Mouse (Mus musculus) T-helper 17 cell (primary cell): ENCODE data around the gene Phkg1.
"Not testable (repeated sequence)": the region's sequence is repeated elsewhere in the genome, so short reads cannot be mapped to it uniquely, and the experiment has no call there.

Experiments used
- in situ Hi-C, 2 experiments: fragments of 300-600 bp; cut with MboI, MseI; formaldehyde crosslinking; loops; 1 replicate in 1 of 2; 2 replicates in 1 of 2; pipeline ENCODE4 v1.15.1; 2025; ENCODE audit warnings: high pct_unique_total_duplicates in 2 of 2

Gene Phkg1

DNA sequence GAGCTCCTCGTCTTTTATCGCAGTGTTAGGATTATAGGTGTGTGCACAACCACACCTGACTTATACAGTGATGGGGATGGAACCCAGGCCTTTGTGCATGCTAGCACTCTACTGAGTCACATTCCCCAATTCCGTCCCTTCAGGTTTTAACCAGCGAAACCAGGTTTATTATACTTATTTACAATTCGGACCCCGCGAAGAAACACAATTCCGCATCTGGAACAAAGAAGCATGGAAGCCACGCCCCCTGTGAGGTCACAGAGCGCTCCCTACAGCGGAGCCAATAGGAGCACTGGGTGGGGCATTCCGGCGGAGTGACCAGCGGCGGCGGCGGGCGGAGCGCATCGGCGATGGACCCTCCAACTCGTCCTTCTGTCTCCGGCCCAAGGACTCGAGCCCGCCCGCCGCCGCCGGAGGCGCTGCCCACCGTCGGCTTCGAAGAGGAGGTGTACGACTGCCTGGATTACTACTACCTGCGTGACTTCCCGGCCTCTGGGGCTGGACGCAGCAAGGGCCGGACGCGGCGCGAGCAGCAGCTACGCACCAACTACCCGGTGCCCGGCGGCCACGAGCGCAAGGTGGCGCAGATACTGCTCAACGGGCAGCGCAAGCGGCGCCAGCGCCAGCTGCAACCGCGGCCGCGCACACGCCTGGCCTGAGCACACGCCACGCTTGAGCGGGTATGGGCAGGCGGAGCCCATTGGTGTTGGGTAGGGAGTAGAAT lies 10.1 kb upstream of the Phkg1 start, which contains the start of gene Nupr1l:
Nupr1l (plus strand) TSS at position 299 of the 724 bp plus-strand sequence.
- in situ Hi-C loops: no loop called here

DNA sequence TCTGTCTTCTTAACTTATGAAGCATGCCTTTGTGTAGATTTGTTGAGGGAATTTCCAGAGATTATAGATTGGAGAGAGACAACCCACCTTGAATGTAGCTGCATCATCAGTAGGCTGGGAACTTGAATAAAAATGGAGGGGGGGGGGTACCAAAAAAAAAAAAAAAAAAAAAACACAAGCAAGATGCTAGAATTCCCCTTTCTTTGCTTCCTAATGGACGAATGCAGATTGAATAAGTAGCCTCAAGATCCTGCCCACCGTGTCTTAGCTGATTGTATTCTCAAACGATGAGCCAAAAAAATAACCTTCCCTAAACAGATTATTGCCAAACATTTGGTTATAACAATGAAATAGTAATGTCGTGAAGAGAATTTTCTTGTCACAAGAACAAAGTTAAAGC lies 9.4 kb upstream of the Phkg1 start:
- in situ Hi-C loops: no loop called here

GRCm38 (mm10) chr5:129895198-129896088 lies 2.9 kb downstream of the Phkg1 start, which contains the start of gene Zbed5:
Gene Zbed5 (plus strand): TSS chr5:129895723.
- in situ Hi-C loops: no loop called here

DNA sequence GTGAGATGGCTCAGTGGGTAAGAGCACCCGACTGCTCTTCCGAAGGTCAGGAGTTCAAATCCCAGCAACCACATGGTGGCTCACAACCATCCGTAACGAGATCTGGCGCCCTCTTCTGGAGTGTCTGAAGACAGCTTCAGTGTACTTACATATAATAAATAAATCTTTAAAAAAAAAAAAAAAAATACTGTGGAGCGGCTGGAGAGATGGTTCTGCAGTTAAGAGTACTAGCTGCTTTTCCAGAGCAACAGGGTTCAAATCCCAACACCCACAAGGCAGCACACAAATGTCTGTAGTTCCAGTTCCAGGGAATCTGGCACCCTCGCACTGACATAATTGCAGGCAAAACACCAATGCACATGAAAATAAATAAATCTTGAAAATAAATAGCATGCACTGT lies 8.0 kb downstream of the Phkg1 start:
- in situ Hi-C loops: not testable (repeated sequence)

DNA sequence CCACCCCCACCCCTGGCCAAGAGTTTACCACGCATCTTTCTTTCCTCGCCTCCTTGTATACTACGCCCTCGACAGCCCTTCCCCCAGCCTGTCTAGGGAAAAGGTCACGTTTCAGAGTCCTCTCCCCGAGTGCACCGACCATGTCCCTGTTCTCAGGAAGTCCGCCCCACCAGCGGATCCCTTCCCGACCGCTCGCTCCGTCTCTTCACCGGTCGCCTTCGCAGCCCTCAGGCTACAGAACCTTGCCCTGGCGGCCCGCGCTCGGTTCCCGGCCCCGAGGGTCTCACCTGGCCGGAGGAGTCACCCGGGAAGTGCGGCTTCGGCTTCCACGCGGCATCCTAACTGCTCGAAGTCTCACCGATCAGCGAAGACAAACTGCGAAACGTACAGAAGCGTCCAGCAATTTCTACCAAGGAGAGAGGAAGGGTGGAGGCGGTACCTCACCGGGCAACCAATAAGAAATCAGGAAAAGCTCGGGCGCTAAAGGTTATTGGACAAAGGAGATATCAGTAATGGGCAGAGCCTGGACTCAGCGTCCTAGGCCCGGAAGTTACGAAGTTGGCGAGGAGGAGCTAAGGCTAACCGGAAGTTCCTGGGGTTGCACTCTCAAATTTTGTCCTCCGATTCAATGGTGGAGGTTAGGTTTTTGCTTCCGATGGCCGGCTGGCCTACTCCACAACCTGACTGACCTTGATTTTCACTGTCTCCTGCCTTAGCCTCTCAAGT lies 11.3 kb downstream of the Phkg1 start, which contains the start of gene Chchd2:
Chchd2 (minus strand) TSS at position 560 of the 726 bp plus-strand sequence.
- in situ Hi-C loops: no loop called here

GRCm38 (mm10) chr5:129886271-129886670 lies 12.1 kb downstream of the Phkg1 start:
- in situ Hi-C loops: no loop called here

- in situ Hi-C loops: no loop called here
Measured at GRCm38 (mm10) chr5:129879888-129880287, 18.5 kb downstream of the Phkg1 start.

DNA sequence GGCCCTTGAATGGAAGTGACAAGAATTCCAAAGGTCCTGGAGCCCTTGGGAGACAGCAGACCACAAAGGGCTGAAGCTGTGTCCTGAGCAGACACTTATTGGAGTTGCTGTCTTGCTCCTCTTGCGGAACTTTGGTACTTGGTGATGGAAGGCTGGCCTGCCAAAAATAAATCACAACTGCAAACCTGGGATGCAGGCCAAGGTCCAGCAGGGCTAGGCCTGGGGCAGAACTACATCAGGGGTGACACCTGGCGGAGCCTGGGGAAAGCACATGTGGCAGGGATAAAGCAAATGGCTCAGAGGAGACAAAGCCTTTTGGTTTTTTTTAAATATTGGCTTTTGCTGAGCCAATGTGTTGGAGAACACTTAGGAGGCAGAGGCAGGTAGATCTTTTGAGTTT lies 19.4 kb downstream of the Phkg1 start:
- in situ Hi-C loops: no loop called here

GRCm38 (mm10) chr5:129877731-129878455 lies 20.5 kb downstream of the Phkg1 start:
- in situ Hi-C loops: no loop called here

- in situ Hi-C loops: no loop called here
Measured at GRCm38 (mm10) chr5:129875098-129875497, 23.3 kb downstream of the Phkg1 start.

GRCm38 (mm10) chr5:129873942-129874341 lies 24.4 kb downstream of the Phkg1 start:
- in situ Hi-C loops: loop anchor here in 1 of 2 experiments (25.0 kb wide), 1 partner anchor 687 kb away; no protein-coding TSS in a partner anchor

DNA sequence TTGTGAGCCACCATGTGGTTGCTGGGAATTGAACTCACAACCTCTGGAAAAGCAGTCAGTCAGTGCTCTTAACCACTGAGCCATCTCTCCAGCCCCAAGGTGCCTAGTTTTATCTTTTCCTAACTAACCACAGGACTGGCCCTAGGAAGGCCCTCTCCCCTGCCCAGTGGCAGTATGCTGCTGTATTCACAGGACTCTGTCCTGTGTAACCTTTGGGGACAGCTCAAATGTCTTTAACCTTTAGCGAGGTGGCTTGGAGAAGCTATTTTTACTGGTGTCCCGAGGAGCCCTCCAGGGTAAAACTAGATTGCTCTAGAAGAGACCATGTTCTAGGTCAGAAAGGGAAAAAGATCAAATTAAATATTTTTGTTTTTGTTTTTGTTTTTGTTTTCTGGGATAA lies 27.1 kb downstream of the Phkg1 start:
- in situ Hi-C loops: loop anchor here in 1 of 2 experiments (25.0 kb wide), 1 partner anchor 684 kb away; no protein-coding TSS in a partner anchor

DNA sequence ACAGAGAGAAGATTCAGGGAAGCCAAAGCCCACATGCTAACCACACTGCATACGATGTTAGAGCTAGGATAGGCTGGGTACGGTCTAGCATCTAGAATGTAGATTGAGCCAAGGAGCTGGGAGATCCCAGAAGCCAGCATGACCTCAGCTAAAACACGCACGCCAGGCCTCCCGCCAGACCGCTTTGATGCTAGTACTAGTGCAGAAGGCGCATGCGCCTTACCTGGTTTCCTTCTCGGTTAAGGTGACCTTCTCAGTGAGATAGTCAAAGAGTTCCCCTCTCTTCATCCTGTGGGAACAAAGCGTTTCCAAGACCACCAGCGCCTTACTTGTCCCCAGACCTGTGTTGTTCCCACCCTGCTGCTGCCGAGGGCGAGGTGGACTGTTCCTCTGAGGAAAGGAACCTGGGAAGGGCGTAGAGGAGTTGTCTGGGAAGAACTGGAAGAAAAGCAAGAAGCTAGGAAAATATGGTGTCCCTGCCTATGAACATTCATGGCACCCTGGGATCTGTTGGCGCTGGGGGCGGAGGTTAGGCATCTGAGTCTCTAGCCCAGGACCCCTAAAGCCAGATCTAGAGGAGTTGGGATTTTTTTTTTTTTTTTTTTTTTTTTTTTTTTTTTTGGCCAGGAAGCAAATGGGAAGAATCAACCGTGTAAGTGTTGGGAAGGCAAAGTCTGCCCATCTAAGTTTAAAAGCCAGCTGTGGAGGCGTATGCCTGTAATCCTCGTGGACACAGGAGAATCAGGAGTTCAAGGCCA lies 28.9 kb downstream of the Phkg1 start:
- in situ Hi-C loops: loop anchor here (5.0 to 25.0 kb wide), 3 partner anchors 265 to 682 kb away; no protein-coding TSS in a partner anchor

GRCm38 (mm10) chr5:129865841-129866240 lies 32.5 kb downstream of the Phkg1 start:
- in situ Hi-C loops: loop anchor here (5.0 to 25.0 kb wide), 3 partner anchors 261 to 679 kb away; no protein-coding TSS in a partner anchor

DNA sequence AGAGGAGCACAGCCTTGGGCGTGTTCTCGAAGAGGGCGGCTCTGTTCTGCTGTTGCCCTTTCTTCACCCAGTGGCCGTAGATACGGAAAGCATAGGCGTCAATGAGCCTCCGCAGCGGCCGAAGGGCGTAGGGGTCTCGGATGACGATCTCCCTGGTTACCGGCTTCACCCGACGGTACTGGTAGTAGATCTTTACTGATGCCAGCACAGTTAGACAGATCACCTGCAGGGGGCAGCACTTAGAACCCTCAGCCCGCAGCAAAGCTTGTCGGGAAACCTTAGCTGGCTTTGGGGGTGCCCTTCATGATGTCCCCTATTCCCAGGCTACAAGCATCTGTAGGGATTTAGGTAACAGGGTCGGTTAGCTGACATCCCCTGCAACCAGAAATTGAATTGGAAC lies 33.9 kb downstream of the Phkg1 start:
- in situ Hi-C loops: loop anchor here in 1 of 2 experiments (10.0 to 25.0 kb wide), 2 partner anchors 260 to 677 kb away; no protein-coding TSS in a partner anchor

- in situ Hi-C loops: loop anchor here in 1 of 2 experiments (10.0 to 25.0 kb wide), 2 partner anchors 258 to 675 kb away; no protein-coding TSS in a partner anchor
Measured at GRCm38 (mm10) chr5:129862325-129862724, 36.0 kb downstream of the Phkg1 start.

GRCm38 (mm10) chr5:129856414-129856813 lies 41.9 kb downstream of the Phkg1 start:
- in situ Hi-C loops: loop anchor here in 1 of 2 experiments (25.0 kb wide), 1 partner anchor 669 kb away; no protein-coding TSS in a partner anchor

- in situ Hi-C loops: loop anchor here in 1 of 2 experiments (25.0 kb wide), 1 partner anchor 668 kb away; no protein-coding TSS in a partner anchor
Measured at GRCm38 (mm10) chr5:129855163-129855562, 43.2 kb downstream of the Phkg1 start.

- in situ Hi-C loops: loop anchor here (5.0 kb wide), 2 partner anchors 55 to 840 kb away; partner anchors contain the start of gene Stx2 (in 1 of the 2)
Measured at GRCm38 (mm10) chr5:129847558-129847820, 50.9 kb downstream of the Phkg1 start.
